Mouse (Mus musculus): ENCODE data around the gene Spaca3.

Spaca3 gene

GRCm38 (mm10) chr11:80858065-80858464 lies at the start of gene Spaca3:
Spaca3 (plus strand) TSS chr11:80858365.
- DNase-seq (ENCODE audit: low spot score), result no peak

GRCm38 (mm10) chr11:80808551-80809070 lies 49.6 kb upstream of the Spaca3 start:
- DNase-seq (ENCODE audit: low spot score), result no peak

- DNase-seq (ENCODE audit: low spot score), result no peak
These were observed 48.5 kb upstream of the Spaca3 start for GRCm38 (mm10) chr11:80809666-80809992.

- no peak for DNase-seq (ENCODE audit: low spot score)
These were observed 48.0 kb upstream of the Spaca3 start, which contains the start of gene Tmem98 for GRCm38 (mm10) chr11:80809993-80810821. Tmem98 (plus strand) TSS chr11:80810175.

GRCm38 (mm10) chr11:80811156-80811555 lies 47.0 kb upstream of the Spaca3 start:
- no peak for DNase-seq (ENCODE audit: low spot score)

GRCm38 (mm10) chr11:80815354-80815753 lies 42.8 kb upstream of the Spaca3 start:
- DNase-seq (ENCODE audit: low spot score), result no peak

GRCm38 (mm10) chr11:80818060-80818697 lies 40.0 kb upstream of the Spaca3 start:
- peak; percentile 24 for DNase-seq (ENCODE audit: low spot score)

GRCm38 (mm10) chr11:80820085-80820484 lies 38.1 kb upstream of the Spaca3 start:
- no peak for DNase-seq (ENCODE audit: low spot score)

- DNase-seq (ENCODE audit: low spot score), result no peak
These were observed 36.9 kb upstream of the Spaca3 start for GRCm38 (mm10) chr11:80821296-80821695.

- DNase-seq (ENCODE audit: low spot score), result no peak
These were observed 36.4 kb upstream of the Spaca3 start for GRCm38 (mm10) chr11:80821794-80822193.

- DNase-seq (ENCODE audit: low spot score), result no peak
These were observed 22.8 kb upstream of the Spaca3 start for GRCm38 (mm10) chr11:80835395-80835794.

GRCm38 (mm10) chr11:80835841-80836240 lies 22.3 kb upstream of the Spaca3 start:
- DNase-seq (ENCODE audit: low spot score), result no peak

GRCm38 (mm10) chr11:80838724-80839123 lies 19.4 kb upstream of the Spaca3 start:
- DNase-seq (ENCODE audit: low spot score), result no peak

GRCm38 (mm10) chr11:80843435-80843834 lies 14.7 kb upstream of the Spaca3 start:
- DNase-seq (ENCODE audit: low spot score), result no peak

- no peak for DNase-seq (ENCODE audit: low spot score)
These were observed 12.7 kb upstream of the Spaca3 start for GRCm38 (mm10) chr11:80845486-80845885.

- DNase-seq (ENCODE audit: low spot score), result no peak
These were observed 12.1 kb upstream of the Spaca3 start for GRCm38 (mm10) chr11:80846115-80846514.

GRCm38 (mm10) chr11:80848131-80848530 lies 10.0 kb upstream of the Spaca3 start:
- no peak for DNase-seq (ENCODE audit: low spot score)

- no peak for DNase-seq (ENCODE audit: low spot score)
These were observed 6.3 kb upstream of the Spaca3 start for GRCm38 (mm10) chr11:80851859-80852258.

GRCm38 (mm10) chr11:80853014-80853413 lies 5.2 kb upstream of the Spaca3 start:
- no peak for DNase-seq (ENCODE audit: low spot score)

- no peak for DNase-seq (ENCODE audit: low spot score)
These were observed 3.7 kb upstream of the Spaca3 start for GRCm38 (mm10) chr11:80854430-80854829.

GRCm38 (mm10) chr11:80854908-80855307 lies 3.3 kb upstream of the Spaca3 start:
- no peak for DNase-seq (ENCODE audit: low spot score)

- no peak for DNase-seq (ENCODE audit: low spot score)
These were observed 1.3 kb upstream of the Spaca3 start for GRCm38 (mm10) chr11:80856827-80857226.

- DNase-seq (ENCODE audit: low spot score), result no peak
These were observed 4.8 kb downstream of the Spaca3 start for GRCm38 (mm10) chr11:80862941-80863340.
